Mouse (Mus musculus): ENCODE measurements at regions not wholly inside any gene's neighbourhood (a gene's known extent, or its start where the extent isn't known, plus 50 kb on each side); places are given as distances from the start of the nearest gene placed in this dataset.

DNA sequence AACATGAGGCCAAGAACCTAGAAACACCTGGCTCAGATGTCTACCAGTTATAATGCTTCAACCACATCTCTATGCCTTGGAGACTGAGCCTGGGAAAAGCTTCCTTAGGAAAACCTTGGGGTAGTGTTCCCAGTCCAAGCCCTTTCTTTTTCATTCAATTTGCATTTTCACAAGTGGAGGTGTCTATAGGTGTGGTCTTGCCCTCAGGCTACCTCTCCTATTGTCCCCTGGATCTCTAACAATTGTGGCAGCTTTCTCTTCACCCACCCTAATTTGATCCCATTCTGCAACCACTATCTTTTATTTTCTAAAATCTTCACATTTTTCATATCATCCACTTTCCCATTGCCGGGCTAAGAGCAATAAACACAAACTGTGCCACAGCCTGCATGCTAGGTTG is 251.0 kb upstream of the Rbms1 start:
- DNase-seq, result no peak

DNA sequence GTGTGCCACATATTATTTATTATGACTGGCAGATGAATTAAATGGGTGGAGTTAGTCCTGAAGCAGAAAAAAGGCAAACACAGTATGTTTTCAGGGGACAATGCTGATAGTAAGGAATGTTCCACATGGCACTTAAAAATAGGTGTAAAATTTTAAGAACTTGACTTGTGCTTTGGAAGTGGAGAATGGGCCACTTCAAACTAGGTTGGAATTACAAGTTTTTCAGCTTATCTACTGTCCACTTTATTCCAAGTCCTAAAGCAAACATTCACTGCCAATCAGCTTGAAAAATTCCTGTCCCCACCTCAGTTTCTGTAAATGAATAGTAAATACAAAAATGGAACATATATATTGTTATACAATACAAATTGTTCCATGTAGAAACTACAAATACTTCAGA is 238.4 kb upstream of the Rbms1 start:
- DNase-seq, result no peak

DNA sequence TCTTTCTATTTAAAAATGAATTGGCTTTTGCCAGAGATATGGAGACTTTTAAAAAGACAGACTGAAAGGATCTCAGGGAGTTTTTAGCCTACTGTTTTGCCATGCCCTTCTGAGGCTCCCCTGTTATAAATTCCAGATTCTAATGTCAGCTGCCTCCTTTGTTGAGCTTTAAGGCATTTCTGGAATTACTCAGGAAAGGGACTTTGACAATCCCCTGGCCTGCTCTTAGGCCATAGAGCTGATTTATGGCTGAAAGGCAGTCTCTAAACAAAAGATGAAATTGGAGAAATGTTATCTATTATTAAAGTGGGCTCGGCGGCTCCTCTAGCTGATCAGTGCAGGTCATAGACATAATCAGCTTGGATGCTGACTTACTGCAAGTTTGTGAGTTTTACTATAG is 231.0 kb upstream of the Rbms1 start:
- no peak for DNase-seq

DNA sequence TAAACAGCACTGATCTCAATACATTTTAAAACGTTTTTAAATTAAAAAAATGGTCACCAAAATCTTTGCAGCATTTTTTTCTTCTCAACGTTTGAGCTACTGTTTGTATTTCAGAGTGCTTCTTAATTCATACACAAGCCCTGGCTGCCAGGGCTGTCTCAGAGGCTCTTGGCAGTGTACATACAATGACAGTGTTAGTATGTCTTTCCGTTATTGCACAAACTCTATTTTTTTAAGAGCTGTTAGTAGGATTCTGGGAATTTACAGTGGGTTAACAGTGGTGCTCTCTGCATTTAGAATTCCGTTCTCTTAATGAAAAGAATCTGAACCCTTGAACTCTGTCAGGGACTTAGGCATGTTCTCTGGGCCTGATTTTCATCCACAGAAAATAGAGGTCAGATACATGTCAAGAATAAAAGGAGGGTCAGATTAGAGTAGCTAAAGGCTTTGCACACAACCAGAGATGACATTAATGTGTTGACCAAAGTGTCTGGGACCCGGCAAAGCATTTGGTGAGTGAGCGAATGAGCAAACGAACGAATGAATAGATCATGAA is 219.5 kb upstream of the Rbms1 start:
- no peak for DNase-seq

DNA sequence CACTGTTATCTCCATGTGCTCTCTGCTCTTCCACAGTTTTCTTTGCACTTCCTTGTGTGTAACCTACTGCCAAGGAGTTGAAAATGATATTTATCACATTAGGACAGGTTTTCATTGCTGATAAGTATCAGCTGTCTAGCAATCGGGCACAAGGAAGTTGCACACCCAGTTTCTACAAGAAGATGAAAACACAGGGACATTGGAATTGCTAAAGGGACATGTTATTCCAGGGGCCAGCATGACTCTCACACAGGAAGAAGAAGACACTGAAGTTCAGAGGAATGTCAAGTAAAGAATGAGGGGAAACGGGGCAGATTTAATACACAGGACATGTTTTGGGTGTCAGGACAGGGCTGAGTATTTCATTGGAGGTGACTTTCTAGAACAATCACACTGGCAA is 214.8 kb upstream of the Rbms1 start:
- no peak for DNase-seq

DNA sequence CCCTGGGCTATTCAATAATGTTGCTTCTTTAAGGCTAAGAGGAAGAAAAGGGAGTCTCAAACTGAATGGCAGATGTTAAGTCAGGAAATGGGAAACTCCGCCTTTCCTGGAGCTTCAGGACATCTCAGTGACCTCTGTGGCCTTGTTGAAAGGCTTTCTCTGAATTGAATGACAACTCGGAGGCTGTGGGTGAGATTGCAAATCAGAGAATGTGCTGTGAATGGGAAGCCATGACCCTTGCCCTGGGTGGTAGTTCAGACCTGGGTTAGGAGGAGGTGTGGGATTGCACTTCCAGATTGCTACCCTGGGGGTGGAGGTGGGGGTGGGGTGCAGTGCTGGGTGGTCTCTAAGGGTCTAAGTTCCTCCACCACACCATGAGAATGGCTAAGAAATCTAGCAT is 213.8 kb upstream of the Rbms1 start:
- peak; percentile 36 for DNase-seq

DNA sequence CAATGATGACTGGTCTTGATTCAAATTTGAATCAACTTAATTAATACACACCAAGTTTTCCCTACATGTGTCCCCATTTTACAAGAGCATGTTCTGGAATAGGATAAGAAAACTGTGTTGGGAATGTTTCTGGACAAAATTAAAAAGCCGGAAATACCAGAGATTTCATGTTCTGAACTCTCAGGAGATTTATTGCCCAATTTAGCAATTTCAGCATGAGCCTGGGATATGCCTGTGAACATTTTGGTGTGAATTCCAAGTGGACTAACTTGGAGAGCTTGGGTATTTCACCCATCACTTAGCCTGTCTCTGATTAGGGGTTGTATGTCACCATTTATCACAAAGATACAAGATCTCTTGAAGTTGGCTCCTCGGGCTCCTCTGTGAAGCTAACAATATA is 210.6 kb upstream of the Rbms1 start:
- no peak for DNase-seq

DNA sequence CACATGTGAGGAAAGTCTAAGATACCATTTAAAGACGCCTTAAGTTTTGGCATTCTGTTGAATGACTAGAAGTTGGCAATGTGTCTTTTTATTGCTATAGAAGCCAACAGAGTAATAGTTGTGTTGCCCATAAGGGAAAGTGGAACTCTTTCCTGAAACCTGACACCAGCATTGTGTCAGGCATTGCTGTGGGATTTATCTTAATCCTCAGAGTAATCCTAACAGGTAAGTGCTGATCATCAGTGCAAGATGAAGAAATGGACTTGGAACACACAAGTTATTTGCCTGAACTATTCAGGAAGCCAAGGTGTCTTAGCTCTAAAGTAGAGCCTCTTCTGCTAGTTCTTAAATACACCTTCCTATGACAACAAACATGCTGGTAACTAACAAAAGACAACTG is 198.3 kb upstream of the Rbms1 start:
- no peak for DNase-seq

DNA sequence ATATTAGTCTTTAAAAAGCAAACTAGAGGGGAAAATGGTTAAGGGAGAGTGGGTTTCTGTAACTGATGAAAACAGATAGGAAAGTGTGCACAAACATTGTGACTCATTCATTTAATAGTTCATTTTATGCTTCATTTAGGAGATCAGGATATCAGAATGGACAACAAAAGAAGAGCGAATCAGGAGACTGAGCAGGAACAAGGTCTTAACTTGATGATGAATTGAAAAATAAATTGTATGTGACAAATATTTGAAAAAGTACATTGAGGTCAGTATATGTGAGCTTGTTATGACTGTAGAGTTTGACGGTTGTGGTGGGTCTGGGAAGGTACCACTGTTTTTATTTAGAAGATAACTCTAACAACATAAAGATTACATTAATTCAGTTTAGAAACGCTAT is 196.8 kb upstream of the Rbms1 start:
- no peak for DNase-seq

DNA sequence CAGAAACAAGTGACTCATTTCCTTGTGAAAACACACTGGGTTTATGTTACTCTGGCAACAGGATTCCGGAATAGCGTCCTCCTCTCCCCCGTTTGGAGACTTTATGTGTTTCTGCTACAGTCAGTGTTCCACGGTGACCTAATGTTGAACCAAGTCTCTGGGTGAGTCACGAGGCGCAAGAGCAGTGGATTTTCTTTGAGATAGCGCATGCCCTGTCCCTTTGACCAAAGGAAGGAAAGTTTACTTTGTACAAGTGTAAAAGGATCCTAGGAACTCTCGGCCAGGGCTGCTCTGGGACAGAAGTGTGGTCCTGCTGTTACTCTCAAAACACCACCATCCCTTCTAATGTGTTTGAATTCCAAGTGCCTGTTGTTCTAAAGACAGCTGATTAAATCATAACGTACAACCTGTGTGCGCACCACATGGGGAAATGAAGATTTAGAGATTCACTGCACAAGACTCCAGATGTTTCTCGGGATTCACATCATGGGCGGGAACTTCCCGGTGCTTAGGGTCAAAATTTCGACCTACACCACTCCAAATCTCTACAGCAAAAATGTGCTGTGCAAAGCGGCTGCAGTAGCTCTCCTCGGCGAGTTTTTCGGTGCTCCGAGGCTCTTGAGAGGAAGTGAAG is 176.1 kb upstream of the Rbms1 start:
- DNase-seq, result peak; percentile 72

DNA sequence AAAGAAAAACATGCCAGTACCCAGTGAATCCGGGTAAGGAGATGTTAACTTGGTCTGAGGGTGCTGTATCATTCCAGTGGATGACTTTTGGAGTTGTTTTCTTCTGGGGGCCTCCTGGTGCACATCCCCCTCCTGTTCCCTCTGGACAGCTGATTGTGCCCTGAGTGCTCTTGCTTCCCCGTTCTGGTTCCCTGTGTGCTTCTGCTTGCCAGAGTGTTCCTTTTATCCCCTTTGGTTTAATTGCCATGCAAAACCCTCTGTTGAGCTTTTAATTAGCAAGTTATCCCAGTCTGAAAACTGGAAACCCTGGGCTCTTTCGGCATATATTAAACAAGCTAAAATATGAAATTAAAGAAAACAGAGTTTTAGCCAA is 175.6 kb upstream of the Rbms1 start:
- DNase-seq, result peak; percentile 33

DNA sequence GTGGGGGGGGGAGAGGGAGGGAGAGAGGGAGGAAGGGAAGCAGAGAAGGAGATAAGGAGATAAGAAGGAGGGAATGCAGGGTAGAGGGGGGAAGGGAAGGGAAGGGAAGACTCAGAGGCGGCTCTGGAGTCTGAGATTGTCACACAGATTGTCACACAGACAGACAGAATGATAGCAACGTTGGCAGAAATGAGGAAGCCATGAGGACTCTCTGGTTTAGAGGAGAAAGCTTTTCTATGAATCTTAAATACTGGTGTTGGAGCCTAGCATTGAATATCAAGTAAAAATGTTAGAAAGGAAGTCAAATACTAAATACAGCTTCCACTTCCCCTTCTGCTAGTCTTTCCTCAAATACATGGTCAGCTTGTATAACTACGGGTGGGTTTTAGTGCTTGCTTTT is 174.4 kb upstream of the Rbms1 start:
- DNase-seq, result no peak

DNA sequence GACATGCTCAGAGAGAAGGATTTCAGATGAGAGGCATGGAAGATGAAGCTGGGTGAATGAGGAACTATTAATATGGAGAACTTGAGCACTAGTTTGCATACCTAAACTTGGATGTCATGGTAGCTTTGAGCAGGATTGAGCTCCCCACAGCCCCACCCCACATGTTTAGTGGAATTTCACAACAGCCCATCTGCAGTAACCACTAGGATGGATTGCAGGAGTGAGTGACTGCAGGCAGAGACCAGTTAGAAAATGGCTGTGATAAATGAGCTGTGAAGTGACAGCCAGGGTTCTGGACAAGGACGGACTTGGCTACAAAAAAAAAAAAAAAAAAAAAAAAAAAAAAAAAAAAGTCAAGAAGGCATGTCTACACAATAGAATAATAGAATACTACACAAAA is 173.9 kb upstream of the Rbms1 start:
- no peak for DNase-seq

DNA sequence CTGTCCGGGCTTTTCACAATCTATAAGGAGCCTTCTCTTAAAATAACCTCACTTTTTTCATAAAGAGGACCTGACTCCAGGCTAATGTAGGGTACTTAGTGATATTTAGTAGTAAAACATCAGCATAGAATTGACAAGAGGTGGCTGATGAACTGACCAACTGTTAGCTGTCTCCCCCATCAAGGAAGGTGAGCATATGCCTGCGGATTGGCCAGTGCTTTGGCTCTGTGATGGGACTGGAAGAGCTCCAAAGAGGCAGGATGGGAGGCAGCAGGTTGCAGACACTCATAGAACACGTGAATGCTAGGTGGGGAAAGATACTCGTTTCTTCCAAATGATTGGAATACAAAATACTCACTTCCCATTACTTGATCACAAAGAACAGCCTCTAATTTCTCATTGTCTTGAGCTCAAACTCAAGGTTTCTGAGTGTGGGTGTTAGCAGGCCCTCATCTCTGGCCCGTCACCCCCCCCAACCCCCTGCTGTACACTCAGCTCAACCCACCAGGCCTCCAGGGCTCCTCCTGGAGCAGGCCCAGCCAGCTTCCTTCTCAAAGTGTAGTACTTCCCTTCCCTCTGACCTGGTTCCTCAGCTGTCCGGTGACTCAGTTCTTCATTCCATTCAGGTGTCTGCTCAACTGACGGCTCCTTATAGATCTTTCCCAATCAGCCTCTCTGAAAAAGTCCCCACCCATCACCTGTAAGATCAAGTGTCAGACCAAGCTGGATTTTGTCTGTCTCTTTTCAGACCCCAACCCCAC is 160.2 kb upstream of the Rbms1 start:
- no peak for DNase-seq

DNA sequence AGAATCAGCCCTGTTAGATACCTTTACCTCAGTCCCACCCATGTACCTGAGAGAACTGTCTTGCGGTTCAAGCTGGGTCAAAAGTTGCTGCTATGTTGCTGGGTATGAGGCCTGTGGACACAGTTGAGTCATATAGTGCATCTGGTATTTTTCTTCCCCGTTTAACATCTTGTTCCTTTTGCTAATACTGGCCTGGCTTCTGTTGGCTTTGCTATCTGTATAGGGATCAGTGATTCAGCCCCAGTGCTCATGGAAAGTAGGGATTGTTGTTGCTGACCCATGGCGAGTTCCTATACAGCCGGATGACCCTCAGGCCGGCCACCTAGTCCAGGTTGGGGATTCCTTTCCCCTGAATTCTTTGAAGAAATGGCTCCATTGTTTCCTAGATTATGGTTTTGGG is 158.3 kb upstream of the Rbms1 start:
- no peak for DNase-seq

DNA sequence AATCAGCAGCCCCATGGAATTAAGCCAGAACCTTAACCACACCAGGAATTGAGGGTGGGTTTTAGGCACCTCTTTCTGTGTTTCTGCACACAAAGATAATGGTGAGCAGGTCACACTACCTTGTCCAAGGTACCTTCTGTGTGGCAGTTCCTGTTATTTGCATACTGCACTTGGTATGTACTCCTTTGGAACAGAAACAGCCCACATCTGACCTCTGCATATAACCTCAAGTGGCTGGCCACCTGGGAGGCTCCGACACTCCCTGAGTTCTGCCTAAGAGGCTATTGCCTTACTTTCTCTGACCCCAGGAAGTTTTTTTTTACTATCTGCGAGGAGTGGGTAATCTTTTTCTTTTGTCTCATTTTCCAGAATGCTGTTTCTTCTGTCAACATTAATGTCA is 151.6 kb upstream of the Rbms1 start:
- DNase-seq, result no peak

DNA sequence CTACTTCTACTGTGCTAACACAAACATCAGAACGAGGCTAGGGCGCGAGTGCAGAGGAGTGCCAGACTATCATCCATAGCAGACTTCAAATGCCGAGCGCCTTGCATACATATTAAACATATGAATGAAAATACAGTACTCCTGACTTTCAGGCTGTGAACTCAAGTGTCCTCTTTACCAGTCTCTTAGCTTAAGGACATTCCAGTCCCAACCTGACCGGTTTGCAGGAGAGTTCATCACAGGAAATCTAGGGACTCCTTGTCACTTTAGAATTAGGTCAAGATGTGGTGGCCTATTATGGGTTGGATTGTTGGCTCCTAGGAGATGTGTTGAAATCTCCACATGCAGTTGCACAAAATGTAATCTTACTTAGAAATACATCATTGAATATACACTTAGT is 150.9 kb upstream of the Rbms1 start:
- no peak for DNase-seq

DNA sequence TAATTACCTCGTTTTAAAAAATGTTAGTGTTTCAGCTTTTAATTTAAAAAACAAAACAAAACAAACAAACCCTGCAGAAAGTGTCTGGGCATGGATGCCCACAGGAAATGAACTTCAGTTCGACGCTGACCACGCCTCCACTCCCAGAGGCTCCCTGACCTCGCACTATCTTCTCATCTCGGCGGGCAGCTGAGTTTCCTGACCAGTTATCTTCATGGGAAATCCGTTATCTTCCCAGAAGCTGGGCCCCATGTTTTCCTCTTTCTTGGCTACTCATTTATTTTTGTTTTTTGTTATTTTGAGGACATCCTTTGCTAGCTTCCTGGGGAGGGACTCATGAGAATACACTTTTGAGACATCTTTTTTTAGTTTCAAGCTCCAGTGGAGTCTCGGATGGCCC is 147.6 kb upstream of the Rbms1 start:
- DNase-seq, result peak; percentile 52

DNA sequence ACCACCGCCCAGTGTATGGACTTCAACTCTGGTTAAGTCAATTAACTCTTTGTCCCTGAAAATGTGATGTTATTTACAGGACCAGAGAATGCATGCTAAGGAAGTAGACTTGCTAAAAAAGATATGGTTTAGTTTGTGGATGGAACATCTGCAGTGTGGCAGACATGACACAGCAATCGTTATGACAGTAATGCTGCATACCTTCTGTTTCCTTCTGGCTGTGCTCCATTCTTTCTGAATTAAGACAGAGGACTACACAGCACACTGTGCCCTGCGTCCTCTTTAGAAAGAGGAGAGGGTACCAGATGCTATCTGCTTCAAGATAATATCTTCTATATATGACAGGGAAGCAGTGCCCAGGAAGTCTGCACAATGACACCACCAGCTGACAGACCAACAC is 146.6 kb upstream of the Rbms1 start:
- DNase-seq, result no peak

DNA sequence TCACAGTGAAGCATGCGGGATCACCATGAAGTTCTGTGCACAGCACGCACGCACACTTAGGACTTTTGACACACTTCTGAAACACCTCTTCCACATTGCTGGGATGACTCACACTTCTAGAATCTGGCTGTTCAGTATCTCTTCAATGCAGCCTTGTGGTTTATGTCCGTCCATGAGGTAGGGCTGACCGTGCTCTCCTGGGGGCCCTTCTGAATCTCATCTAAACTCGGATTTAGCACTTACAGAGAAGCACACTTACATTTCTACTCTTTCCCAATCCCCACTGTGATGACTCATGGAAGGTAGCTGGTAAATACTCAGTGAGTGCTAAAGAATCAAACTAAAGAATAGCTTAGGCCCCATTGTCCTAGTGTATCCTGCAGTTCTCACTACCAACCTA is 142.2 kb upstream of the Rbms1 start:
- DNase-seq, result no peak

DNA sequence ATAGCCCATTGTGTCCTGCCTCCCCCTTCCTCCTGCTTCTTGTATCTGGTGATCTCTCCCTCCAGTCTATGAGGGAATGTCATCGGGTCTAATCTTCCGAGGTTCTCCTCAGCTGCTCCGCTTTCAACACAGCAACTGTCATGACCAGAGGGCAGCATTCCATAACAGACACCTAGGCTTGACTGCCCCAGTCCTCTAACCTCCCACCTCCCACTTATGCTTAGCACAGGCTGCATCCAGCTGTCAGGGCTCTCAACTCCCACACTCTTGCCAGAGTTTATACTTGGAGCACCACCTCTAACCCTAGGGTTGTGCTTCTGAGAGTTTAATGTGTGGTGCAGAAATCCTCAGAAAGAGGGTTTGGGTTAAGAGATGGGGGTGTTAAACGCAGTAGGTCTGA is 137.9 kb upstream of the Rbms1 start:
- peak; percentile 74 for DNase-seq

DNA sequence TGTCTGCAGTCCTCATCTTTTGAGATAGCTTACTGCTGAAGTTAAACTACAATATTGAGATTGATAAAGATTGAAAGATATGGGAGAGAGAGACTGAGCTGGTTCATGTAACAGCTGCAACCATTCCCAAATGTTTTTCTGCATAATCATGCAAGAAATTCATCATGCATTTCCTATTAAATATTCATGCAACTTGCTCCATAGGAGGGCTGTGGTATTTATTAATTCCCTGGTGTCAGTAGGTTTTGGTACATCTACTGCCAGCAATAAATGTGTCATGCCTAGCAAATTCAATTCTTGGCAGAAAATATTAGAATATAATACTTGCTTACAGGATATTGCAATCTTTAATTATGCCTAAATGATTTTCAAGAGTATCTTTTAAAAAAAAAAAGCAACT is 125.5 kb upstream of the Rbms1 start:
- no peak for DNase-seq

DNA sequence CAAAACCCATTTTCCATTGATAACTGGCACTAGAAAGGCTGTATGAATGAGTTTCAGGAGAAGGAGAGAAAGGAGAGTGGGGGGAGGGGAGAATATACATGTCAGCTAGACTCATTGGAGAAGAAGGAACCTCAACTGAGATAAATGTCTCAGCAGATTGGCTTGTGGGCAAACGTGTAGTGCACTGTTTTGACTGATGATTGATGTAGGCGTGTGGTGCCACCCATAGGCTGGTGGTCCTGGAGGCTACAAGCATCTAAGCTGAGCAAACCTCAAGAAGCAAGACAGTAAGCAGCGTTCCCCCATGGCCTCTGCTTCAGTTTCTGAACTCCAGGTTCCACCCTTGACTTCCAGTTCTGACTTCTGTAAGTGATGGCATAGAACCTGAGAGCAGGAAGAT is 121.8 kb upstream of the Rbms1 start:
- DNase-seq, result no peak

DNA sequence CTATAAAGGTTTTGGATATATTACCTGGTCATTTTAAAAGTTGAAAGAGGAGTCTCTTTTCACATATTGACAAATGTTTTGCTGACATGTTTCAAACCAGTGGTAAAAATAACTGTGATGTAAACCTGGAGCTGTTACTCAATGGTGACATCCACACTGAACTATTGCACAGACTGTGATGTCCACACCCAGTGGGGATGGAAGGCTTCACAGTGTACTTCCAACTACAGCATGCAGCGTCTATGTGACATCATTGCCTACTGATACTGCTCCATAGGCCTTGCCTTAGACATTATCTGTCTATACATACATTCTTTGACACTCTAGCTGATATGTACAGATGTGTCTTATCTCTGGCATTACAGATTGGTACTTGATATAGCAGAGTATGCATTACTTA is 120.1 kb upstream of the Rbms1 start:
- DNase-seq, result no peak

DNA sequence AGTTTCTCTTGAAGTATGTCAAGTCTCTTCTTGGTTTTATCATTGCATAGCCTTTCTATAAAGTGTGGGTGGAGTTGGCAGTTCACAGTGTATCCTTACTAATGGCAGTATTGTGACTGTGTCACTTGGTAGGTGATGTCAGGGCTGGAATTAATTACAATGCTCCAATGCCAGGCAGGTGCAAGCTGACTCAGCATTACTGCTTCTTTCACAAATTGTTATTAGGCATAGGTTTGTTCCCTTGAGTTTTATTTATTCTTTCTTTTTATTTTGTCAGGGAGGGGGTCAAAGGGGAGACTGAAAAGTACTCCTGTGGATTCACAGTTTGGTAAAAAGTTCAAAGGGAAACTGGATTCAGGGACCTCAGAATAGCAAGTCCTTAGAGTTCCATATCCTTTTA is 119.6 kb upstream of the Rbms1 start:
- DNase-seq, result no peak

Data from kidney, postnatal 10 days (tissue).